Mouse (Mus musculus): Measurements from ENCODE around the gene Ktn1.

Ktn1 gene

DNA sequence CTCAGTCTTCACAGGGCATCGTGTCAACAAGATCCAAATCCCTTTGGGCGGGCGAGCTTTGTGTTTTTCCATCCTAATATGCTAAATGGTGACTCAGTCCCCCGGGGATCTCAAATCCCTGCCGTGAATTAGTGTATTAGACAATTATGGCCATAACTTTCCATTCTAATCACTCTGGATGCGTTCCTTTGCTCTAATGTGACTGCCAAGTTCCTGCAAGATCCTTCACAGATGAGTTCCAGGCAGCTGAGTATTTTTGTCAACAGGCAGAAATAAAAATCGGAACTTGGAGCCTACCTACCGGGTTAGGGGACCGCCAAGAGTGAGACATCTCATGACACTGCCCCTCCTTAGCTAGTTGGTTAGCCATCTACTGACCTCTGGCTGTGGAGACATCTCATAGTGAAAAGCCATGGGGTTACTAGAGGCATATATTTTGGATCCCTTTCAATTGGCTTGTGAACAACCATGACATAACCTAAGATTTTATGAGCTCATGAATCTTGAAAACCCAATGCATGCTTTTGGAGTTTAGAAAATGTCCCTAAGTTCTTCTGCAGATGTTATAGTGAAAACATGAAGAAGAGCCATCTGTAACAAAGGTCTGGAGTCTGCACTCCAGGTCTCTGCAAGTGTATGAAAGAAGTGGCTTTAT lies 108.3 kb downstream of the Ktn1 start:
- no peak for DNase-seq (ENCODE audit: low spot score)

DNA sequence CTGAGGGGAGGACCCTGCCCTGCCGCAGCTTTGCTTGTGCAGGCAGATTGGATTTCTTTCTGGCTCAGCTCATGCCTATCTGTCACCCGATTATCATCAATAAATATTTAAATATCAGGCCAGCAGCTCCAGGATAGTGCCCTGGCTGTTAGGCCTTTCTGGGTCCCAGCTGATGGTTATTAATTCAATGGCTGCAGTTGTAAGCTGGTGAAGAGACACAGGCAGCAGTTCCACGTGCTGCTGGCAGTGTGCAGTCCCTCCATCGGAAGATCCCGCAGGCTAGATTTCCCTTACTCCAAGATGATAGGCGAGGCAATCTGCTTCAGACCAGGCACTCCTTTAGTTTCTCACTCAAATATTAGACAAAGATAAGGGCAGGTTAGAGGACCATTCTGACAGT lies 116.9 kb downstream of the Ktn1 start:
- no peak for DNase-seq (ENCODE audit: low spot score)

DNA sequence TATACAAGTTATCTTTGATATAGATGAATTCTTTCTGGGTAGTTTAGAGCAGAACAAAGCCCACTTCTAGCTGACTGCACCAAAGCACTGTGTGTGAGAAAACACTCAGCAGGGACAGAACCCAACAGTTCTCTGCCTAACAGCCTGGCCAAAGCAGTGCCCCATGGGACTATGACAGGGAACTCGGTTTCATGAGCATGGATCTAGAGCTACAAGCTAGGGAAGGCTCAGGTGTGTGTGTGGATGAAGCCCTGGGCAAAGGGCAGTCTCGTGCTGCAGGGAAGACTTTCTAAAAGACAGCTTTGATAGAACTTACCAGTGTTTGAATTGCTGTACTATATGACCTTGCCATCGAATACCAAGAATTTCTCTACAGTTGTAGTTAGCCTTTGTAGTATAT lies 117.5 kb downstream of the Ktn1 start:
- no peak for DNase-seq (ENCODE audit: low spot score)

DNA sequence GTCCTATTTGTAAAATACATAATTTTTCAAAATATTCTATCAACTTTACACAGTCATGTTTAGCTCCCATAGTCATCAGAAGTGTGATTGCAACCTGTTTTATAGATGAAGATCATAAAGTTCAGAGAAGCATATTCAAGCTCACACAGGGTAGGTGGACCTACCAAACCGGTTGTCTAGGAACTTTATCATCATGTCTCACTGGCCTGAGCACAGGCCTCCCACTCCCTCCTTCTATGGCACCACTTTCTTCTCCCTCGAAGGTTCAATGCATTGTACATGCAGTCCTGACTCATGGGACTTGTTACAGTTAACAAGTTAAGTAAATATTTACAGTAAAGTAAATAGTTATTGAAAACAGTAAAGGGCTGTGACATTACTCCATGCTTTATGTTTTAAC lies 118.1 kb downstream of the Ktn1 start:
- DNase-seq (ENCODE audit: low spot score): no peak

- DNase-seq (ENCODE audit: low spot score): no peak
Observed at GRCm38 (mm10) chr14:47771496-47771895, 123.2 kb downstream of the Ktn1 start.

DNA sequence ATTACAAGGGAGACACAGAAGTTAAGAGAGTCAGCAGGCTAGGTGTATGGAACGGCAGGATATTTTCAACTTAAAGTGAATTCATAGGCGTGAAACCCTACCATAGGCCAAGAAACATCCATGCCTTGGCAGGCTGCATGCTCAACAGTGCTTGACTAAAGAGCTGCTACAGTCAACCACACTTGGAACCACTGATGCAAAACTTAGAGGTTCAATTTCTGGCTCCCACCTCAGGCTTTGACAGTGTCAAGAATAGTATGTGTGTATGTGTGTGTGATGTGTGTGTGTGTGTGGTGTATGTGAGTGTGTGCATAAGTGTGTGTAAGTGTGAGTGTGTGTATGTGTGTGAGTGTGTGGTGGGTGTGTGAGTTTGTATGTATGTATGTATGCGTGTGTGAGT lies 127.3 kb downstream of the Ktn1 start:
- no peak for DNase-seq (ENCODE audit: low spot score)

DNA sequence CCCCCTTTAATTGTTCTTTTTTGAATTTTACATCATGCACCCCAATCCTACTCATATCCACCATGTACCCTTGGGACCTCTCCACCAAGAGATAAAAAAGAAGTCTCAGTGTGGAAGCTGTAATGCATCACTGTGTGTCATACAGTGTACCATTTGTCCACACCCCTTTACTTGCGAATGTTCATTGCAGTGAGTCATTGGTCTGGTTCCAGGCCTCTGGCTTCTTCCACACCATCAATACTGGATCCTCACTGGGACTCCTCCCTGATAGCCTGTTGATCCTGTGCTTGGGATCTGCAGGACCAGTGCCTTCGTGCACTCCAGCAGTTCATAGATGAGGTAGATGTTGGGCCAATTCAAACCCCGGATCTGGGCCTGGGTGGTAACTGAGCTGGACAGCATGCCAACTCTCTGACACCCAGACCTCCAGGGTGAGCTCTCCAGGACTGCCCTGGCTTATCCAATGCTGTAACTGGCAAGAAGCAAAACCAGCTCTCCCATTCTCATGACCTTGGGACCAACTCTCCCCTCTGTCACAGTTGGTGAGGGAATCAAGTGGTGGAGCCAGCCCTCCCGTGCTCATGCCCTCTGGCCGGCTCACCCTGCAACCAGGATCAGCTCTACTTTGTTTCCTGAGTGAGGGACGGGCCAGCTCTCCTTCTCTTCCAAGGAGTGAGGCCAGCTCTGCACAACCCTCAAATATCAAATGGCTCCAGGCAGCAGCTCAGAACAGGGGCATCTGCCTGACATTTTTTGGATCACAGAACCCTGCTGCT lies 128.2 kb downstream of the Ktn1 start:
- no peak for DNase-seq (ENCODE audit: low spot score)

DNA sequence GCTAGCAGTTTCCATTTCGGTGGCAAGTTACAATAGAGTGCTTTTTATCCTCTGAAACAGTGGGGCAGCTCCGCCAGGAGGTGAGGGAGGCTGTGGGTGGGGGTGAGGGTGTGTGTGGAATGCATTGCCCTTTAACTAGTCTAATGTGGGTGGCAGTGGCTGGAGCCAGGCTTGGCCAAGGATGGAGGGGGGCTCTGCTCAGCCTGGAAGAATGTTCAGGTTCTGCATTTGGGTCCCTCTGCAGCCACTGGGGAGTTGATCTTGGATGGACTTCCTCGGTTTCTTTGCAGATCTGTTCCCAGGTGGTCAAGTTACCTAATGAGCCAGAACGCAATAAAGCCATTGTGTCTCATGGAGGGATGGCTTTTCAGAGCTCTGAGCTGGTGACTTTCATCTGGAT lies 137.9 kb downstream of the Ktn1 start:
- DNase-seq (ENCODE audit: low spot score): no peak
